Mouse (Mus musculus): ENCODE data around the gene Olfr874. TPM values are rescaled to one million over a fixed set of nuclear protein-coding genes. Genes with fewer than 3 reads are reported as not detected.

Gene Olfr874
- polyA plus RNA-seq, 1 experiment from 2014 or later: not detected

DNA sequence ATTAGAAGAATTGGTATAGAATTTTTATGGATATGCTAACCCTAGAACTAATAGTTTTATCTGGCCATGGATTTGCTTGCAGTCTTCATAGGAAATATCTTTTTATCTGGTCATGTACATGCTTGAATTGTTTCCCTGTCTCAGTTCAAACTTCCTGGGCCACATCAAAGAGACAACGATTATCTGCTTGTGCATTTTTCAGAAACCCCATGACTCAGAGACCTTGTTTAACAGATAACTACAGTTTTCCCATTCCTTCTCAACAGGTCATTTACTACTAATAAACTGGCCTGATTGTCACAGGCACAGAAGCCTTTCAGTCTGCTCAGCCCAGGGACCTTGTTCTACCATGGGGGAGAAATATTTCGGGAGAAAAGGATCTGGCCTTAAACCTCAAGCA is 41.5 kb downstream of the Olfr874 start:
- Histone ChIP-seq H3K4me2 (replicated peaks) (no peak overlapping the region), H3K27me3 (no peaks in the 10 kb centered on the region), H3K27ac (replicated peaks) (no peak overlapping the region), H3K9me3 (no peaks in the 10 kb centered on the region), H3K36me3 (no peaks in the 10 kb centered on the region), H3K9ac (replicated peaks) (no peak overlapping the region), H3K4me3 (no peak overlapping the region), H3K4me1 (peaks cover 10% of the 10 kb centered on the region)
- 75% methylated on average over 2 of the region's 2 CpGs for WGBS
- ATAC-seq (replicated peaks): no peak

Other genes with a start within 250 kb of the Olfr874 start
- gene Esam, start 217.0 kb upstream of the Olfr874 start, polyA plus RNA-seq (2015; fragmentation: Nextera tagmentation; extraction: Ambion mirVana): 34.3 and 34.5 TPM in 2 replicates
- 0.64 and 0.69 TPM in 2 replicates for gene Vsig2, start 205.9 kb upstream of the Olfr874 start, polyA plus RNA-seq (2015; fragmentation: Nextera tagmentation; extraction: Ambion mirVana)
- 16.1 and 17.3 TPM in 2 replicates for gene Nrgn, start 192.2 kb upstream of the Olfr874 start, polyA plus RNA-seq (2015; fragmentation: Nextera tagmentation; extraction: Ambion mirVana)
- 8.6 and 8.8 TPM in 2 replicates for gene Siae, start 189.4 kb upstream of the Olfr874 start, polyA plus RNA-seq (2015; fragmentation: Nextera tagmentation; extraction: Ambion mirVana)
- gene Spa17, start 131.4 kb upstream of the Olfr874 start, polyA plus RNA-seq (2015; fragmentation: Nextera tagmentation; extraction: Ambion mirVana): 7.7 and 7.9 TPM in 2 replicates
- gene Tbrg1, start 87.8 kb upstream of the Olfr874 start, polyA plus RNA-seq (2015; fragmentation: Nextera tagmentation; extraction: Ambion mirVana): 79.5 and 82.5 TPM in 2 replicates
- not detected in 2 replicates for gene Panx3, start 75.9 kb upstream of the Olfr874 start, polyA plus RNA-seq (2015; fragmentation: Nextera tagmentation; extraction: Ambion mirVana)
- not detected in 2 replicates for gene Olfr160, start 28.9 kb upstream of the Olfr874 start, polyA plus RNA-seq (2015; fragmentation: Nextera tagmentation; extraction: Ambion mirVana)
- not detected in 2 replicates for gene Olfr875, start 26.8 kb downstream of the Olfr874 start, polyA plus RNA-seq (2015; fragmentation: Nextera tagmentation; extraction: Ambion mirVana)
- gene Olfr876, start 57.9 kb downstream of the Olfr874 start, polyA plus RNA-seq (2015; fragmentation: Nextera tagmentation; extraction: Ambion mirVana): not detected in 2 replicates
- gene Olfr877, start 109.2 kb downstream of the Olfr874 start, polyA plus RNA-seq (2015; fragmentation: Nextera tagmentation; extraction: Ambion mirVana): not detected in 2 replicates
- not detected in 2 replicates for gene Olfr145, start 151.6 kb downstream of the Olfr874 start, polyA plus RNA-seq (2015; fragmentation: Nextera tagmentation; extraction: Ambion mirVana)
- gene Olfr878, start 172.7 kb downstream of the Olfr874 start, polyA plus RNA-seq (2015; fragmentation: Nextera tagmentation; extraction: Ambion mirVana): not detected in 2 replicates
- not detected in 2 replicates for gene Olfr881, start 246.7 kb downstream of the Olfr874 start, polyA plus RNA-seq (2015; fragmentation: Nextera tagmentation; extraction: Ambion mirVana)